Mouse (Mus musculus) heart, adult 2 months (tissue): ENCODE measurements around the gene Cp. TPM values are rescaled to one million over a fixed set of nuclear protein-coding genes. Genes with fewer than 3 reads are reported as not detected.
A peak's percentile ranks its signal among the peaks of the same experiment; 100 is the strongest.

Experiments used
- DNase-seq, 2 experiments: peaks; one replicate each; pipeline ENCODE4 v3.0.0; 2021
- H3K27ac ChIP-seq: fragments of 200-600 bp; 2 replicates; pipeline ENCODE4 v1.8.1; 2022
- H3K27me3 ChIP-seq: fragments of 200-500 bp; 2 replicates; pipeline ENCODE4 v1.6.1; 2012; ENCODE audit warnings: mild to moderate bottlenecking, low read length, inconsistent platforms, mixed read lengths; ENCODE audit not compliant: control insufficient read depth, insufficient read depth
- H3K36me3 ChIP-seq: fragments of 200-500 bp; 2 replicates; pipeline ENCODE4 v1.6.1; 2012; ENCODE audit warnings: low read length, inconsistent platforms; ENCODE audit not compliant: control insufficient read depth, insufficient read depth
- H3K4me1 ChIP-seq: fragments of 200-500 bp; 2 replicates; pipeline ENCODE4 v1.6.1; 2011; ENCODE audit warnings: low read length; ENCODE audit not compliant: control insufficient read depth, insufficient read depth
- H3K4me3 ChIP-seq: fragments of 200-600 bp; 2 replicates; pipeline ENCODE4 v1.8.1; 2022
- H3K79me2 ChIP-seq: fragments of 200-500 bp; replicated peaks from 2 replicates; pipeline ENCODE4 v1.6.1; 2012; ENCODE audit warnings: mild to moderate bottlenecking, inconsistent platforms, low read length, moderate library complexity, mixed read lengths; ENCODE audit not compliant: control insufficient read depth, insufficient read depth
- H3K9ac ChIP-seq: fragments of 200-500 bp; 2 replicates; pipeline ENCODE4 v1.6.1; 2012; ENCODE audit warnings: low read depth, mild to moderate bottlenecking, control low read depth, inconsistent platforms, low read length, mixed read lengths
- CTCF ChIP-seq: fragments of 200-600 bp; IDR thresholded peaks from 2 replicates; pipeline ENCODE4 v1.8.1; 2022; ENCODE audit warnings: antibody characterized with exemption, mild to moderate bottlenecking, moderate library complexity
- EP300 ChIP-seq: fragments of 200-500 bp; IDR thresholded peaks from 2 replicates; pipeline ENCODE4 v1.6.1; 2011; ENCODE audit warnings: low read depth, low read length, control low read depth; ENCODE audit not compliant: insufficient read depth
- POLR2A ChIP-seq: fragments of 200-500 bp; IDR thresholded peaks from 2 replicates; pipeline ENCODE4 v1.6.1; 2011; ENCODE audit warnings: mild to moderate bottlenecking, low read depth, low read length, control low read depth; ENCODE audit not compliant: insufficient read depth
- WGBS: fragments of 180-500 bp; shearing (Covaris S2); methylation state at CpG from one replicate; pipeline ENCODE4 v1.1.7; 2018; 5-methylcytosine and 5-hydroxymethylcytosine counted together
- intact Hi-C: fragments of 180-260 bp; cut with DNase I; formaldehyde crosslinking; loops from one replicate; pipeline ENCODE4 v1.15.1; 2025
- polyA plus RNA-seq: library from polyadenylated mRNA; depleted of rRNA; stranded (reverse); fragments of >200 nt; gene quantifications from 2 replicates; pipeline ENCODE4 v1.2.3, GENCODE M21; 2012
- total RNA-seq, 2 experiments: library from RNA; stranded (reverse); gene quantifications; 2 replicates each; pipeline ENCODE4 v1.2.3; 2021

The Cp gene
- total and polyA plus RNA-seq, 3 experiments: 15.4 to 49.1 (median 40.7) TPM

DNA sequence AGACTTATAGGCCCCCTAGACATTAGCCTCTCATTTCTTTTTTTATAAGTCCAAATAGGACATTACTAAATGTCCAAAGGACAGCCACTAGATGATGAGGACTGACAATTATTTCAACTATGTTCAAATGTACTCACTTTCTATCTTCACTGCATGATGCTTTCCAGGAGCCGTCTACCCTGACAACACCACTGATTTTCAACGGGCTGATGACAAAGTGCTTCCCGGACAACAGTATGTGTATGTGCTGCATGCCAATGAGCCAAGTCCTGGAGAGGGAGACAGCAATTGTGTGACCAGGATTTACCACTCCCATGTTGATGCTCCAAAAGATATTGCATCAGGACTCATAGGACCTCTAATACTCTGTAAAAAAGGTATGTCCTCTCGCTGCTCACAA, 9.2 kb downstream of the Cp start:
- Histone ChIP-seq H3K79me2 (no peaks in the 10 kb centered on the region), H3K36me3 (peaks cover 18% of the 10 kb centered on the region), H3K9ac (no peak overlapping the region), H3K4me1 (peaks cover 4% of the 10 kb centered on the region), H3K4me3 (no peak overlapping the region), H3K27ac (no peak overlapping the region), H3K27me3 (no peaks in the 10 kb centered on the region)
- intact Hi-C loops: no loop called here
- no peak for TF ChIP-seq CTCF
- TF ChIP-seq EP300: no peak
- TF ChIP-seq POLR2A: no peak
- WGBS: 60% methylated on average over 4 of the region's 4 CpGs
- DNase-seq: no peak

DNA sequence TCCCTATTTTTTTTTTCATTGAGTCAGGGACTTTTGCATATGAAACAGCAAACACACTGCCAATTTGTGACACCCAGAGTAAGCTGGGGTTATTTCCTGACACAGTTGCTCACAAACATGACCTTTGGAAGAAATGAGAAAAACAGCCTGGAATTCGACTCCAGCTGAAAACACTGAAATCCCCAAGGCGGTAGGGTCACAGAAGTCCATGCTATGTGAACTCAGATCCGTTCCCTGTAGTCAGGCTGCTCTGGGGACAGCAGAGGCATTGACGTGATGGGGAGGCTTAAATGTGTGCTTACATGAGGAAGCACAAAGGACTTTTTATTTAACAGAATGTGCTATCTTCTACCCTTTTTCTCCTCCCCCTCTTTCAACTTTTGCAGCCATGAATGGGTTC, 21.6 kb downstream of the Cp start:
- 30% methylated on average over 4 of the region's 4 CpGs for WGBS
- Histone ChIP-seq H3K79me2 (no peaks in the 10 kb centered on the region), H3K4me3 (no peak overlapping the region), H3K27ac (peak overlapping the region; percentile 55), H3K36me3 (peaks cover 9% of the 10 kb centered on the region), H3K4me1 (peaks cover 3% of the 10 kb centered on the region), H3K27me3 (no peaks in the 10 kb centered on the region), H3K9ac (no peak overlapping the region)
- DNase-seq: peak in 1 of 2 experiments; percentile 49
- intact Hi-C loops: no loop called here
- TF ChIP-seq EP300 (peak; percentile 81), POLR2A (0 out of 2 replicates have a peak, but pooled peaks have one; percentile 17), CTCF (no peak)

DNA sequence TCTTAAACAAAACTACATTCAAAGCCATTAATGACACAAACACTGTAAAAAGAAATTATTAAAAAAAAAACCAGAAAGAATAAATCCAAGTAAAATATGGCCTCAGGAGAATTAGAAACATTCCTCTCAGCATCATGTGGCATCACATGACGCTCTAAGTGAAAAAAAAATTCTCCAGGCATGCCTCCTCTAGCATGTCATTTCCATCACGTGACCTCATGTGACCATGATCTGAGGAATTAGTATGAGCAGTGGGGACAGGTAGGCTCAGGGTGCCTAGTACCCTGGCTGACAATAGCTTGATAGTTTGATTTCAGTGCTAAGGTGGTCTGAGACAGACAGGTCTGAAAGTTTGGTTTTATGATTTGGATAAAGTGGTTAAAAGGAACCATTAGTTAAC, 24.3 kb downstream of the Cp start:
- Histone ChIP-seq H3K27me3 (no peaks in the 10 kb centered on the region), H3K9ac (no peak overlapping the region), H3K4me3 (no peak overlapping the region), H3K4me1 (peaks cover 3% of the 10 kb centered on the region), H3K27ac (no peak overlapping the region), H3K79me2 (no peaks in the 10 kb centered on the region), H3K36me3 (peaks cover 9% of the 10 kb centered on the region)
- intact Hi-C loops: no loop called here
- DNase-seq: no peak
- TF ChIP-seq POLR2A (no peak), EP300 (no peak), CTCF (no peak)
- WGBS: 87% methylated on average over 2 of the region's 2 CpGs

DNA sequence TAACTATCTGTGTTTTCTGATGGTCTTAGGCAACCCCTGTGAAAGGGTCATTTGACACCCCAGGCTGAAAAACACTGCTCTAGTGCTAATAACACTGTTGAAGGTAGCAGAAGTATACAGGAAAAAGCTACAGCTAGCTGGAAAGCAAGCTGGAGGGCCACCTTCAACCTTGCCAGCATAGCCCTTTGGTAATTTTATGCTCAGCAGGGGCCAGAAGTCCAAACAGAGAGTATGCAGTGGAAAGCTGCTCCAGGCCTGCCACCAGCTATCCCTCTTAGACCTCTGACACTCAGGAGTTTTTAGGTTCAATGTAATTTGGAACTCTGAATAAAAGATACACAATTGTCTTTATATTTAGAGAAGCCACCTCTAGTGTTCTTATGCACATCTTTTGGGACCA, 26.0 kb downstream of the Cp start:
- H3K79me2 ChIP-seq: no peaks in the 10 kb centered on the region
- H3K4me1 ChIP-seq: peaks cover 3% of the 10 kb centered on the region
- no peak for TF ChIP-seq POLR2A
- TF ChIP-seq EP300: no peak
- TF ChIP-seq CTCF: no peak
- intact Hi-C loops: no loop called here
- H3K4me3 ChIP-seq: no peak overlapping the region
- peaks cover 6% of the 10 kb centered on the region for H3K36me3 ChIP-seq
- H3K27ac ChIP-seq: no peak overlapping the region
- H3K9ac ChIP-seq: no peak overlapping the region
- H3K27me3 ChIP-seq: no peaks in the 10 kb centered on the region
- no peak for DNase-seq

DNA sequence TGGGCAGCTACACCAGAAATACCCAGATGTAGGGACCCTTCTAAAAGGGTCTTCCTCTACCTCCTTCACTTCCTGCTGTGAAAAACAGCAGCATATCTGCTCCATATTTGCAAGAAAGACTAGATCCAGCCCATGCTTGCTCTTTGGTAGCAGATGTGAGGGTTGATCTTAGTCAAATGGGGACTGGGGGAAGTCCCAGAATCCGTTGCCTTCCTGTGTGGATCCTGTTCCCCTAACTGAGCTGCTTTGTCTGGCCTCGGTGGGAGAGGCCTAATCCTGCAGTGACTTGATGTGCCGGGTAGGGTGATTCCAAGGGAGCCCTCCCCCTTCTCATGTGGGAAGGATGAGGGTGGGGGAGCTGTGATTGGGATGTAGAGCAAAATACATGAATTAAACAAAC, 29.3 kb downstream of the Cp start:
- H3K79me2 ChIP-seq: no peaks in the 10 kb centered on the region
- intact Hi-C loops: no loop called here
- H3K27me3 ChIP-seq: no peaks in the 10 kb centered on the region
- H3K27ac ChIP-seq: no peak overlapping the region
- no peaks in the 10 kb centered on the region for H3K4me1 ChIP-seq
- DNase-seq: no peak
- no peaks in the 10 kb centered on the region for H3K36me3 ChIP-seq
- no peak overlapping the region for H3K4me3 ChIP-seq
- TF ChIP-seq POLR2A (no peak), CTCF (no peak), EP300 (no peak)
- WGBS: 35% methylated on average over 3 of the region's 3 CpGs
- no peak overlapping the region for H3K9ac ChIP-seq

DNA sequence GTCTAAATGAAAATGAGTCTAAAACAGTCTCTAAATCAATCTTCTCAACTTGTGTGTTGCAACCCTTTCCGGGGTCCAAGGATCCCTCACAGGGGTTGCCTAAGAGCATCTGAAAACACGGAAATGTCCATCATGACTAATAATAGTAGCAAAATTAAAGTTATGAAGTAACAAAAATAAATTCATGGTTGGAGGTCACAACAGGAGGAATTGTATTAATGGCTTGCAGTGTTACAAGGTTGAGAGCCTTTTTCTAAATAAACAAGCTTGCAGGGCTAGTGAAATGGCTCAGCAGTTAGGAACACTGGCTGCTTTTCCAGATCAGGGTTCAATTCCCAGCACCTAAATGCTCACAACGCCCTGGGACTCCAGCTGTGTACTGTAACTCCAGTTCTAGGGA, 33.2 kb downstream of the Cp start:
- no peaks in the 10 kb centered on the region for H3K27me3 ChIP-seq
- no peak overlapping the region for H3K27ac ChIP-seq
- H3K4me3 ChIP-seq: no peak overlapping the region
- no peak overlapping the region for H3K9ac ChIP-seq
- 88% methylated on average over 3 of the region's 3 CpGs for WGBS
- H3K4me1 ChIP-seq: no peaks in the 10 kb centered on the region
- intact Hi-C loops: no loop called here
- no peak for DNase-seq
- no peaks in the 10 kb centered on the region for H3K36me3 ChIP-seq
- no peak for TF ChIP-seq EP300
- no peak for TF ChIP-seq CTCF
- no peak for TF ChIP-seq POLR2A
- H3K79me2 ChIP-seq: no peaks in the 10 kb centered on the region
